Mouse (Mus musculus): ENCODE measurements at regions not wholly inside any gene's neighbourhood (a gene's known extent, or its start where the extent isn't known, plus 50 kb on each side); places are given as distances from the start of the nearest gene placed in this dataset.

DNA sequence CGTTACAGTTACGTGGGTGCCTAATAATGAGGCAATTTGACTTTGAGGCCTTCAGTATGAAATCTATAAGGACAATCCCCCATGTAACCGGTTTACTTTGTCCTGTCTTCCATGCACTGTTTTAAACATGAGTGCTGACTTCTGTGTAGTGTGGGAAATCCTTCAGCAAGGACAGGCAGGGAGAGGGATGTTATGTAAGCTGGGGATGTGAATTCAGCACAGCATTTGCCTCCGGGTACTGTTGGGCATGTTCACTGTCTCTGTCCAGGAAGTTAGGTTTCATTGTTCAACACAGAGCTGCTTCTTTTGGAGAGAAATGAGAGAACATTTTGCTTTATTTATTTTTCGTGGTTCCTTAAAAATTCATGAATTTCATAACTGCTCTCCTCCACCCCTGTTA lies 322.7 kb downstream of the Rnf144a start:
- TF ChIP-seq POLR2A (IDR thresholded peaks at IDR 0.05; ENCODE audit: insufficient read depth, low read depth, low read length) (no peak), CTCF (IDR thresholded peaks at IDR 0.05; ENCODE audit: insufficient read depth, low read depth, low read length) (no peak)
